Mouse (Mus musculus): ENCODE measurements around the gene Trappc12.
A peak's percentile ranks its signal among the peaks of the same experiment; 100 is the strongest.

Gene Trappc12

GRCm38 (mm10) chr12:28750021-28750633 is at the start of gene Trappc12:
TSS of gene Trappc12 (minus strand) at chr12:28750472.
- DNase-seq (ENCODE audit: low read depth, low spot score): peak; percentile 97

GRCm38 (mm10) chr12:28799798-28800411 is 49.6 kb upstream of the Trappc12 start:
- DNase-seq (ENCODE audit: low read depth, low spot score): no peak

GRCm38 (mm10) chr12:28796881-28797420 is 46.7 kb upstream of the Trappc12 start:
- no peak for DNase-seq (ENCODE audit: low read depth, low spot score)

GRCm38 (mm10) chr12:28795041-28795440 is 44.8 kb upstream of the Trappc12 start:
- DNase-seq (ENCODE audit: low read depth, low spot score): peak; percentile 46

- DNase-seq (ENCODE audit: low read depth, low spot score): peak; percentile 84
Measured at GRCm38 (mm10) chr12:28793715-28794114, 43.4 kb upstream of the Trappc12 start.

GRCm38 (mm10) chr12:28792613-28793012 is 42.3 kb upstream of the Trappc12 start:
- no peak for DNase-seq (ENCODE audit: low read depth, low spot score)

- DNase-seq (ENCODE audit: low read depth, low spot score): no peak
Measured at GRCm38 (mm10) chr12:28786310-28786709, 36.0 kb upstream of the Trappc12 start.

GRCm38 (mm10) chr12:28785299-28785698 is 35.0 kb upstream of the Trappc12 start:
- no peak for DNase-seq (ENCODE audit: low read depth, low spot score)

GRCm38 (mm10) chr12:28784864-28785263 is 34.6 kb upstream of the Trappc12 start:
- DNase-seq (ENCODE audit: low read depth, low spot score): no peak

GRCm38 (mm10) chr12:28784355-28784754 is 34.1 kb upstream of the Trappc12 start:
- DNase-seq (ENCODE audit: low read depth, low spot score): peak; percentile 84

GRCm38 (mm10) chr12:28782637-28783036 is 32.4 kb upstream of the Trappc12 start:
- DNase-seq (ENCODE audit: low read depth, low spot score): no peak

- no peak for DNase-seq (ENCODE audit: low read depth, low spot score)
Measured at GRCm38 (mm10) chr12:28780180-28780579, 29.9 kb upstream of the Trappc12 start.

GRCm38 (mm10) chr12:28775627-28776026 is 25.4 kb upstream of the Trappc12 start:
- DNase-seq (ENCODE audit: low read depth, low spot score): peak; percentile 52

- DNase-seq (ENCODE audit: low read depth, low spot score): no peak
Measured at GRCm38 (mm10) chr12:28775120-28775519, 24.8 kb upstream of the Trappc12 start.

GRCm38 (mm10) chr12:28773815-28774214 is 23.5 kb upstream of the Trappc12 start:
- DNase-seq (ENCODE audit: low read depth, low spot score): peak; percentile 43

GRCm38 (mm10) chr12:28769953-28770352 is 19.7 kb upstream of the Trappc12 start:
- no peak for DNase-seq (ENCODE audit: low read depth, low spot score)

- no peak for DNase-seq (ENCODE audit: low read depth, low spot score)
Measured at GRCm38 (mm10) chr12:28756019-28756418, 5.7 kb upstream of the Trappc12 start.

GRCm38 (mm10) chr12:28751508-28752263 is 1.4 kb upstream of the Trappc12 start, which contains the start of gene Eipr1:
TSS of gene Eipr1 (plus strand) at chr12:28751803.
- DNase-seq (ENCODE audit: low read depth, low spot score): peak; percentile 98

- DNase-seq (ENCODE audit: low read depth, low spot score): no peak
Measured at GRCm38 (mm10) chr12:28750876-28751275, 604 bp upstream of the Trappc12 start.

GRCm38 (mm10) chr12:28743328-28743727 is 6.9 kb downstream of the Trappc12 start:
- DNase-seq (ENCODE audit: low read depth, low spot score): no peak

GRCm38 (mm10) chr12:28735293-28735692 is 15.0 kb downstream of the Trappc12 start:
- DNase-seq (ENCODE audit: low read depth, low spot score): no peak

GRCm38 (mm10) chr12:28734271-28734670 is 16.0 kb downstream of the Trappc12 start:
- DNase-seq (ENCODE audit: low read depth, low spot score): no peak

All from brain, adult 2 months (tissue).